Mouse (Mus musculus): ENCODE data around the gene Carnmt1.

GRCm38 (mm10) chr19:18710903-18711302 is 40.3 kb downstream of the Carnmt1 start:
- TF ChIP-seq CTCF (IDR thresholded peaks at IDR 0.05; ENCODE audit: low read depth) (no peak), EP300 (IDR thresholded peaks at IDR 0.05; ENCODE audit: low read depth) (no peak)

Data from liver, embryonic 14.5 days (tissue).